Mouse (Mus musculus): Measurements from ENCODE around the gene Gm9999. TPM values are rescaled to one million over a fixed set of nuclear protein-coding genes. Genes with fewer than 3 reads are reported as not detected.
"Not testable (repeated sequence)": the region's sequence is repeated elsewhere in the genome, so short reads cannot be mapped to it uniquely, and the experiment has no call there.

The Gm9999 gene
- total RNA-seq, 2 experiments from 2014 or later = not detected

DNA sequence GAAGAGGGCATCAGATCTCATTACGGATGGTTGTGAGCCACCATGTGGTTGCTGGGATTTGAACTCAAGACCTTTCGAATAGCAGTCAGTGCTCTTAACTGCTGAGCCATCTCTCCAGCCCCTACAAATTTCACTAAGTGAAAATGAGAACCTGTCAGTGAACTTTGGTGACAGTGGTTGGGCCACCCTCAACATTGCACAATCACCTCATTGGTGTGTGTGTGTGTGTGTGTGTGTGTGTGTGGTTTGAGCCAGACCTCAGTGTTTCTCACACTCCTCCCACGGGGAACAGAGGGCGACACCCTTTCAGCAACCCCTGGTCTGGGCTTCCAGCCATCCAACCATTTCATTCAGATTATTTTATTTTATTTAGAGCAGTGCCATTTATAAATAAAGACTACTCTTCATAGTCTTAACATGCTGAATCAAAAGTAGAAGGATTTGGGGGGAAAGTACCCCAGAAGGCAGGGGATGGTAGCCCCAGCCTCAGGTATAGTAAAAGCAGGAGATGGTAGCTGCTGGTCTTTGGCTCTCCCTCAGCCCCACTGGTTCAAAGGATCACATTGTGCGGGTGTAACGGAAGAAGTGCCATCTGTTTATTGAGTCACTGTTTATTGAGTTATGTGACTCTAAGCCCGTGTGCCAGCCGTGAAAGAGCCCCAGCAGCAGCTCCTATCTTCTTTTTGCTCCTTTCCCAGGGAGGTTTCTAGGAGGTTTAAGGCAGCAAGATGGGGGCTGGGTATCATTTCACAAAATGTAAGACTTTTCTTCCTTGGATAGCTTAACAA, 2.5 kb downstream of the Gm9999 start:
- no peak overlapping the region for H3K27ac ChIP-seq
- no peak for TF ChIP-seq CTCF (conservative IDR thresholded peaks at IDR 0.05)
- no peak for DNase-seq (ENCODE audit: low spot score in 2 of 2)
- no peak overlapping the region for H3K4me3 ChIP-seq

- peak in 1 of 2 experiments; percentile 10 for DNase-seq (ENCODE audit: low spot score in 2 of 2)
- no peak for TF ChIP-seq CTCF (conservative IDR thresholded peaks at IDR 0.05)
- Histone ChIP-seq H3K4me3 (no peak overlapping the region), H3K27ac (no peak overlapping the region)
Observed at GRCm38 (mm10) chr7:46986646-46987045, 3.3 kb downstream of the Gm9999 start.

DNA sequence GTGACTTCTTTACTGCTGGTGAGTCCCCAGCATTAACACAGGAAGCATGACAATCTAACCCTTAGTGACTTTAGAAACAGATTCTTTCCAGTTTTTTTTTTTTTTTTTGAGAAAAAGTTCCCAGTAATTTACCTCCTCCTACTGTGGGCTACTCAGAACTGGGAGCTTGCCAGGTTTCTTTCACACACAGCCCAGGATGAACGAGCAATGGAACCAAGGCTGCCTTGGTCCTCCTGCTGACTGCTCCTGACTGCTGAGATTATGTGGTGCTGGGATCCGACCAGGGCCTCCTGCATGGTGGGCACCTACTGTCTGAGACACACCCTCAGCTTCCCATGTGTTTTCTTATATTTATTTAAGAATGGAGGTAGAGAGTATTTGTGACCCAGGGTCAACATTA, 3.7 kb downstream of the Gm9999 start:
- no peak overlapping the region for H3K27ac ChIP-seq
- TF ChIP-seq CTCF (conservative IDR thresholded peaks at IDR 0.05) = no peak
- no peak for DNase-seq (ENCODE audit: low spot score in 2 of 2)

DNA sequence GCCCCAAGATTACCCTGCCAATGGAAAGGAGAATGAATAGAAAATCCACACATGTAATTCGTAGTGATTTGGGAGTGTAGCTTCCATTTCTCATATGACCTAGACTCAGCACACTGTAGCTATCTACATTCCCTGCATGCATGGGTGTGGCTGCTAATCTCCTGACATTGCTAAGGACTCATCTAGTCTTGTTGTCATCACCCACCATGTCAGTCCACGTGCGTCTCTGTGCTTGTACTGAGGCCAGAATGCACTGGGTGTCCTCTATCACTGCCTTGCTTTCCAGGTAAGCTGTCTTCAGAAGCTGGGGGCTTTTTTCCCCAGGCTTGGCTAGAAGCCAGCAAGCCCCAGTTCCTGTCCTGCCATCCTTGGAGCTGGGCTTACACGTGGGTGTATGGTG, 6.0 kb downstream of the Gm9999 start:
- not testable (repeated sequence) for H3K27ac ChIP-seq, H3K4me3 ChIP-seq

More for the DNA sequence above, 3.7 kb downstream of the Gm9999 start:
- no peak overlapping the region for H3K4me3 ChIP-seq

GRCm38 (mm10) chr7:46993079-46993478, 9.7 kb downstream of the Gm9999 start:
- H3K4me3 ChIP-seq = no peak overlapping the region
- no peak for DNase-seq (ENCODE audit: low spot score in 2 of 2)
- H3K27ac ChIP-seq = no peak overlapping the region
- TF ChIP-seq CTCF (conservative IDR thresholded peaks at IDR 0.05) = no peak

More for the DNA sequence above, 6.0 kb downstream of the Gm9999 start:
- DNase-seq (ENCODE audit: low spot score in 2 of 2) = not testable (repeated sequence)

GRCm38 (mm10) chr7:46995558-46995957, 12.2 kb downstream of the Gm9999 start:
- Histone ChIP-seq H3K27ac (no peak overlapping the region), H3K4me3 (no peak overlapping the region)
- no peak for DNase-seq (ENCODE audit: low spot score in 2 of 2)
- no peak for TF ChIP-seq CTCF (conservative IDR thresholded peaks at IDR 0.05)

- Histone ChIP-seq H3K27ac (no peak overlapping the region), H3K4me3 (no peak overlapping the region)
- TF ChIP-seq CTCF (conservative IDR thresholded peaks at IDR 0.05) = no peak
- DNase-seq (ENCODE audit: low spot score in 2 of 2) = no peak
Observed at GRCm38 (mm10) chr7:46997008-46997407, 13.6 kb downstream of the Gm9999 start.

DNA sequence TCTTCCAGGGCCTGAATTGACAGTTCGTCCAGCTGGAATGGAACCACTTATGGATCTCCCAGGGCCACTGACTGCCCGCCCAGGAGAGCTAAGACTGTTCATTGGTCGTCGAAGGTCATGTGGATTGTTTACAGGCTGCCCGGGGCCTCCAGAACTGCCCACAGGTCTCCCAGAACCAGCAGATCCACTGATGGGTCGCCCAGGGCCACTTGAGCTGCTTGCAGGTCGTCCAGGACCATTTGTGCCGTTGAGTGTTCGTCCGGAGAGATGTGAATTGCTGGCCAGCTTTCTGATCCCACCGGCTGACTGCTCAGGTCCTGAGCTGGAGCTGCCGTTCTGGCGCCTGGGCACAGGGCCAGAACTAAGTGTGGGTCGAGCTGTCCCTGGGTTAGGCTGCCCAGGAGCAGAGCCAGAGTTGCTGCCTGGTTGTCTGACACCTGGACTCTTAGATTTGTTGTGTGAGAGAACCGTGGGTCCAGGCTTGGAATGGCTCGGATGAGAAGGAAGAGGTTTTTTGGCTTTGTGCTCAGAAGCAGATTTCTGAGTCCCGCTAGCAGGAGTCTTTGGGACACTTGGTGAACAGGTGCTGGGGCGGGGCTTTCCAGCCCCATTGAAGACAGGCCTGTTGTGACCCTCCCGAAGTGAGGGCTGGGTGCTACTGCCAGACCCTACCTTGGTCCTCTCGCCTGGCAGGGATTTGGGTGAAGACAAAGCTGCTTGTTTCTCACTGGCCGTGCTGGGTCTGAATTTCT, 14.4 kb downstream of the Gm9999 start:
- no peak for DNase-seq (ENCODE audit: low spot score in 2 of 2)

GRCm38 (mm10) chr7:46998942-46999341, 15.6 kb downstream of the Gm9999 start:
- no peak overlapping the region for H3K4me3 ChIP-seq
- no peak for DNase-seq (ENCODE audit: low spot score in 2 of 2)
- no peak overlapping the region for H3K27ac ChIP-seq
- no peak for TF ChIP-seq CTCF (conservative IDR thresholded peaks at IDR 0.05)

More for the DNA sequence above, 14.4 kb downstream of the Gm9999 start:
- Histone ChIP-seq H3K27ac (no peak overlapping the region), H3K4me3 (no peak overlapping the region)
- no peak for TF ChIP-seq CTCF (conservative IDR thresholded peaks at IDR 0.05)

- H3K27ac ChIP-seq = peak overlapping the region; percentile 32; the same call in 1 of the 2 replicates
- no peak for TF ChIP-seq CTCF (conservative IDR thresholded peaks at IDR 0.05)
- H3K4me3 ChIP-seq = no peak overlapping the region
- no peak for DNase-seq (ENCODE audit: low spot score in 2 of 2)
Observed at GRCm38 (mm10) chr7:46999983-47000643, 16.7 kb downstream of the Gm9999 start.

- Histone ChIP-seq H3K27ac (peak overlapping the region; percentile 32; the same call in 1 of the 2 replicates), H3K4me3 (no peak overlapping the region)
- TF ChIP-seq CTCF (conservative IDR thresholded peaks at IDR 0.05) = no peak
- DNase-seq (ENCODE audit: low spot score in 2 of 2) = peak in 1 of 2 experiments; percentile 54
Observed at GRCm38 (mm10) chr7:47000644-47000983, 17.2 kb downstream of the Gm9999 start.

GRCm38 (mm10) chr7:47001125-47001899, 17.9 kb downstream of the Gm9999 start:
- no peak for TF ChIP-seq CTCF (conservative IDR thresholded peaks at IDR 0.05)
- DNase-seq (ENCODE audit: low spot score in 2 of 2) = no peak
- Histone ChIP-seq H3K27ac (peak overlapping the region; percentile 32; the same call in 1 of the 2 replicates), H3K4me3 (no peak overlapping the region)
